In genomic region chr19:47229461-47229860, GRCm38 (mm10) we compare ENCODE assay signal across 11 mouse cellular contexts. TPM values are rescaled to one million over a fixed set of nuclear protein-coding genes. Genes with fewer than 3 reads are reported as not detected.
A peak's percentile ranks its signal among the peaks of the same experiment; 100 is the strongest.
DNase-seq lines count a peak whose midpoint lies in the region; ATAC-seq lines count a peak whose summit lies in the region.
"Had no signal": no experiment of that assay in that cellular context is flagged by ENCODE, and none has a peak within 500 bp of the region (broad histone marks: within the 10 kb centered on the region; RNA-seq: fewer than 3 reads in every experiment).

No protein-coding gene starts in this region.

- H3K4me1 ChIP-seq in heart, embryonic 13.5 days, result peaks cover 17% of the 10 kb centered on the region
- H3K4me1 ChIP-seq in midbrain, embryonic 10.5 days, result peaks cover 20% of the 10 kb centered on the region
- H3K4me1 ChIP-seq in midbrain, embryonic 16.5 days (ENCODE audit: control insufficient read depth, insufficient read depth, low read length), result peaks cover 12% of the 10 kb centered on the region
- peaks cover 13% of the 10 kb centered on the region for H3K4me1 ChIP-seq in stomach, embryonic 15.5 days
- H3K4me1 ChIP-seq: liver, embryonic 15.5 days had no signal

- no peaks in the 10 kb centered on the region for H3K36me3 ChIP-seq in heart, embryonic 13.5 days
- H3K36me3 ChIP-seq in midbrain, embryonic 10.5 days, result no peaks in the 10 kb centered on the region
- H3K36me3 ChIP-seq in midbrain, embryonic 16.5 days (ENCODE audit: control insufficient read depth, insufficient read depth, low read length), result no peaks in the 10 kb centered on the region
- H3K36me3 ChIP-seq in stomach, embryonic 15.5 days, result no peaks in the 10 kb centered on the region
- H3K36me3 ChIP-seq: liver, embryonic 15.5 days had no signal

- no peak overlapping the region for H3K4me3 ChIP-seq in heart, embryonic 13.5 days
- peak overlapping the region; percentile 48; the same call in 1 of the 2 replicates for H3K4me3 ChIP-seq in midbrain, embryonic 10.5 days
- H3K4me3 ChIP-seq in midbrain, embryonic 16.5 days (ENCODE audit: low read depth, low read length), result no peak overlapping the region
- H3K4me3 ChIP-seq in stomach, embryonic 15.5 days (replicated peaks), result peak overlapping the region; percentile 27

- H3K27ac ChIP-seq in heart, embryonic 13.5 days (replicated peaks), result no peak overlapping the region
- H3K27ac ChIP-seq in midbrain, embryonic 10.5 days (replicated peaks), result no peak overlapping the region
- no peak overlapping the region for H3K27ac ChIP-seq in midbrain, embryonic 16.5 days (ENCODE audit: low read length)
- H3K27ac ChIP-seq in stomach, embryonic 15.5 days, result peak overlapping the region; percentile 38; the same call in 1 of the 2 replicates
- H3K27ac ChIP-seq: liver, embryonic 15.5 days had no signal

- H3K9me3 ChIP-seq in heart, embryonic 13.5 days, result no peaks in the 10 kb centered on the region
- no peaks in the 10 kb centered on the region for H3K9me3 ChIP-seq in midbrain, embryonic 10.5 days (replicated peaks)
- no peaks in the 10 kb centered on the region for H3K9me3 ChIP-seq in midbrain, embryonic 16.5 days (replicated peaks; ENCODE audit: control insufficient read depth, low read length, poor library complexity, severe bottlenecking)
- H3K9me3 ChIP-seq in stomach, embryonic 15.5 days, result no peaks in the 10 kb centered on the region
- H3K9me3 ChIP-seq: liver, embryonic 15.5 days had no signal

- ATAC-seq in heart, embryonic 13.5 days (ENCODE audit: extremely low read depth, insufficient number of reproducible peaks, low FRiP score, low TSS enrichment), result no peak
- ATAC-seq in midbrain, embryonic 16.5 days, result no peak
- no peak for ATAC-seq in stomach, embryonic 15.5 days (ENCODE audit: insufficient read depth, low FRiP score, low read depth)

- H3K4me2 ChIP-seq in heart, embryonic 13.5 days, result peak overlapping the region; percentile 75
- H3K4me2 ChIP-seq in midbrain, embryonic 16.5 days (ENCODE audit: low read length), result no peak overlapping the region
- H3K4me2 ChIP-seq in stomach, embryonic 15.5 days, result peak overlapping the region; percentile 52

- WGBS in heart, embryonic 13.5 days, result 70% methylated on average over 5 of the region's 5 CpGs
- WGBS in midbrain, embryonic 10.5 days, result 86% methylated on average over 5 of the region's 5 CpGs
- WGBS in midbrain, embryonic 16.5 days, result 82% methylated on average over 5 of the region's 5 CpGs
- 59% methylated on average over 5 of the region's 5 CpGs for WGBS in stomach, embryonic 15.5 days

- DNase-seq in heart, postnatal 10 days, result no peak
- DNase-seq in midbrain, embryonic 10.5 days (ENCODE audit: low spot score), result no peak
- DNase-seq in gastrocnemius, postnatal 10 days, result peak; percentile 32
- DNase-seq in embryo, embryonic 10 days (ENCODE audit: low spot score), result no peak
- DNase-seq in layer of hippocampus, adult 11-12 months (ENCODE audit: low spot score), result no peak
- DNase-seq: thymus, postnatal 14 days had no signal

- no peaks in the 10 kb centered on the region; the same call in 1 of the 2 replicates for H3K27me3 ChIP-seq in heart, embryonic 13.5 days (replicated peaks)
- H3K27me3 ChIP-seq in midbrain, embryonic 10.5 days (ENCODE audit: low read depth, poor library complexity, severe bottlenecking), result no peaks in the 10 kb centered on the region
- H3K27me3 ChIP-seq in midbrain, embryonic 16.5 days (ENCODE audit: control insufficient read depth, insufficient read depth, low read depth, low read length), result no peaks in the 10 kb centered on the region
- H3K27me3 ChIP-seq in stomach, embryonic 15.5 days (replicated peaks), result no peaks in the 10 kb centered on the region
- H3K27me3 ChIP-seq: liver, embryonic 15.5 days had no signal

- H3K9ac ChIP-seq in heart, embryonic 13.5 days, result peak overlapping the region; percentile 77
- no peak overlapping the region for H3K9ac ChIP-seq in midbrain, embryonic 16.5 days (ENCODE audit: low read depth, low read length)
- no peak overlapping the region for H3K9ac ChIP-seq in stomach, embryonic 15.5 days
- H3K9ac ChIP-seq: liver, embryonic 15.5 days had no signal

- intact Hi-C loops in heart, postnatal 10 days (cut with DNase I), result no loop called here

RNA-seq across cellular contexts. Expression of gene Neurl1a, which starts 50.8 kb away (rescaled TPM):
- 1.8 and 2.1 TPM in 2 replicates for polyA plus RNA-seq in heart, embryonic 13.5 days (2015; fragmentation: Nextera tagmentation; extraction: Ambion mirVana)
- 1 to 10 TPM in 1 of 2 experiments, under 1 TPM in 1; 0.60 to 1.1 TPM for total RNA-seq in heart, postnatal 10 days (2021)
- polyA plus RNA-seq in midbrain, embryonic 10.5 days (2016; fragmentation: Nextera tagmentation; extraction: Ambion mirVana), result 4.4 and 5.0 TPM in 2 replicates
- 15.3 and 15.4 TPM in 2 replicates for polyA plus RNA-seq in midbrain, embryonic 16.5 days (2015; fragmentation: Nextera tagmentation; extraction: Ambion mirVana)
- 10 to 100 TPM; 49.9 to 64.5 TPM for total RNA-seq in gastrocnemius, postnatal 10 days (2021)
- 7.5 and 8.5 TPM in 2 replicates for polyA plus RNA-seq in stomach, embryonic 15.5 days (2015; fragmentation: Nextera tagmentation; extraction: Ambion mirVana)
- total RNA-seq: monocyte, adult 5-6 weeks had no signal

Comparison
In these comparisons a context has a peak if more than half of its experiments do, and no peak if none do; other contexts are left out.
1. H3K4me3 ChIP-seq: peak in midbrain, embryonic 10.5 days (single experiment) and stomach, embryonic 15.5 days (single experiment); none in heart, embryonic 13.5 days (single experiment) and midbrain, embryonic 16.5 days (single experiment).